Mouse (Mus musculus) 416B (cell line): Measurements from ENCODE around the gene Hmcn1.

Experiments
- DNase-seq: peaks from one replicate; pipeline ENCODE4 v3.0.0; 2011; ENCODE audit warnings: low read depth

The Hmcn1 gene

GRCm38 (mm10) chr1:150779902-150780301 is 213.3 kb downstream of the Hmcn1 start:
- DNase-seq = peak; percentile 36

GRCm38 (mm10) chr1:150776741-150777140 is 216.5 kb downstream of the Hmcn1 start:
- no peak for DNase-seq

- no peak for DNase-seq
Measured at GRCm38 (mm10) chr1:150775742-150776141, 217.5 kb downstream of the Hmcn1 start.

GRCm38 (mm10) chr1:150772958-150773357 is 220.3 kb downstream of the Hmcn1 start:
- DNase-seq = no peak

- no peak for DNase-seq
Measured at GRCm38 (mm10) chr1:150770948-150771521, 222.2 kb downstream of the Hmcn1 start.

GRCm38 (mm10) chr1:150769836-150770235 is 223.4 kb downstream of the Hmcn1 start:
- DNase-seq = no peak

GRCm38 (mm10) chr1:150761678-150762077 is 231.6 kb downstream of the Hmcn1 start:
- DNase-seq = peak; percentile 6

- peak; percentile 1 for DNase-seq
Measured at GRCm38 (mm10) chr1:150760801-150761331, 232.4 kb downstream of the Hmcn1 start.

GRCm38 (mm10) chr1:150759476-150760079 is 233.7 kb downstream of the Hmcn1 start:
- DNase-seq = peak; percentile 64

- DNase-seq = no peak
Measured at GRCm38 (mm10) chr1:150753920-150754319, 239.3 kb downstream of the Hmcn1 start.

GRCm38 (mm10) chr1:150748783-150749182 is 244.5 kb downstream of the Hmcn1 start:
- DNase-seq = no peak

- DNase-seq = no peak
Measured at GRCm38 (mm10) chr1:150747771-150748170, 245.5 kb downstream of the Hmcn1 start.

- DNase-seq = no peak
Measured at GRCm38 (mm10) chr1:150743097-150743843, 250.0 kb downstream of the Hmcn1 start.

GRCm38 (mm10) chr1:150742376-150743087 is 250.7 kb downstream of the Hmcn1 start:
- no peak for DNase-seq

GRCm38 (mm10) chr1:150711438-150711837 is 281.8 kb downstream of the Hmcn1 start:
- DNase-seq = no peak

GRCm38 (mm10) chr1:150706502-150706901 is 286.7 kb downstream of the Hmcn1 start:
- no peak for DNase-seq

- DNase-seq = no peak
Measured at GRCm38 (mm10) chr1:150697749-150698148, 295.5 kb downstream of the Hmcn1 start.

- no peak for DNase-seq
Measured at GRCm38 (mm10) chr1:150682044-150682443, 311.2 kb downstream of the Hmcn1 start.

GRCm38 (mm10) chr1:150681433-150681832 is 311.8 kb downstream of the Hmcn1 start:
- no peak for DNase-seq

GRCm38 (mm10) chr1:150681006-150681405 is 312.2 kb downstream of the Hmcn1 start:
- DNase-seq = no peak

- no peak for DNase-seq
Measured at GRCm38 (mm10) chr1:150680345-150680744, 312.9 kb downstream of the Hmcn1 start.

GRCm38 (mm10) chr1:150645314-150645713 is 347.9 kb downstream of the Hmcn1 start:
- no peak for DNase-seq
